Mouse (Mus musculus) cerebellum, adult 11 months (tissue): ENCODE measurements at regions not wholly inside any gene's neighbourhood (a gene's known extent, or its start where the extent isn't known, plus 50 kb on each side); places are given as distances from the start of the nearest gene placed in this dataset.
"Not testable (repeated sequence)": the region's sequence is repeated elsewhere in the genome, so short reads cannot be mapped to it uniquely, and the experiment has no call there.

Source experiments
- DNase-seq: peaks from one replicate; pipeline ENCODE4 v3.0.0; 2022

GRCm38 (mm10) chr9:78769168-78769567 is 153.8 kb downstream of the Cd109 start:
- DNase-seq = no peak

DNA sequence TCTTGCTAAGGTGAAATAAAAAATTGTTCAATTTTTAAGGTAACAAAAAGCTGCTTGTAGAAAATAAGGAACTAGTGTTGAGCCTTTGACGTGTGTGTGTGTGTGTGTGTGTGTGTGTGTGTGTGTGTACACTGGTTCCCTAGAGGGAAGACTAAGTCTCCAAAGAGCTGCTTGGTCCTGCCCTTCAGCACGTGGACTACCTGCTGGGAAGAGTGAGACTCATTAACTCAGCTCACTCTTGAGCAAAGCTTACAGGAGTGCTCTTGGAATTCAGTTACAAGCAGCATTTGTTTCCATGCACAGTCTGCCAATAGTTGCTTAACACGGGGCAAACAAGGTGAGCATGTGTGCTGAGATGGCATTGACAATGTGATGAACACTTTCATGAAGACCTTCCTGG is 158.6 kb downstream of the Cd109 start:
- DNase-seq = no peak

- peak; percentile 31 for DNase-seq
These were observed 160.1 kb downstream of the Cd109 start for GRCm38 (mm10) chr9:78775462-78775861.

DNA sequence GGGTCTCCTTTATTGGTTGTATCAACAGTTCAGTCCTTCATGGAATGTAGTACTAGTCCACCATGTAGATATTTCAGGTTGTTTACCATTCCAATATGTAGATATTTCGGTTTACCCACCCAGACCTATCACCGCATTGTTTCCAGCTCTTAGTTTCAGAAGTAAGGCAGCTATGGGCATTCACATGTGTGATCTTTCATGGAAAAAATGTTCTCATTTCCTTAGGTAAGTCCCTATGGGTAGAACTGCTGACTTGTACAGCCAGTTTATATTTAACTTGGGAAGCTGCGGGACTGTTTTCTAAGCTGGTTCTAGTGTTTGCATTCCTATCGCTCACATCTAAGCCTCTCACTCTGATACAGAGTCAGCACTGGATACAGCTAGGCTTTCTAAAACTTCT is 165.2 kb downstream of the Cd109 start:
- no peak for DNase-seq

DNA sequence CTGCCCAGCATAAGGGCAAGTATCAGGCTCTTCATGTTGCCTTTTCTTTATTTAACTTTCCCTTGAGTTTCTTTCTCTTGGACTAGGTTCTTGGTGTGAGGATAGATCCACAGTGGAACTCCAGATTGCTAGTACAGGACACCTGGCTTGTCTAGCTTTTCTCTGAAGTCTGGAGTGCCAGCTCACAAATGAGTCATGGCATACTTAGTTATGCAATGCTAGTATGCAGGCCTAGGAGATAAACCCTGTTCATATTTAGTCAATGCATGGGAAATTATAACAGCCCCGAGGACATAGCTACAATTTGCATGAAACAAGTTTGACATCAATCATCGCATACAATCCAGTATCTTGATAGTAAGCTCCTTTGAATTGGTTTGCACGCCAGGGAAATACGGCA is 167.0 kb downstream of the Cd109 start:
- no peak for DNase-seq

DNA sequence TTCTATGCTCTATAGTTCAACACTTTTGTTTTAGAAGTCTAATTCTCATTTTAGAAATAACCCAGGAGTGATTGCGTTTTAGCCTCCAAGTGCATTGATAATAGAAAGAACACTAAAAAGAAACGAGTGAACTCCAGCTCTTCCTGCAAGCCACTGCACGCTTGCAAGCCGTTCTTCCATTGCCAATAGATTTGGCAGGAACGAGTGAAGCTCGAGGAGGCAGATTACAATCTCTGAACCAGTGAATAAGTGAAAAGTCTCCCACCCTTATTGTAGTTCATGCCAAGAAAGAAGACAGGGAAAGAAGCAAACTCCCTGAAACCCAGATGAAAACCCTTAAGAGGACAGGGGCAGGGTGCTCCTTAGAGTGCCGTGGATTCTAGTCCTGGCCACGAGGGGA is 167.5 kb downstream of the Cd109 start:
- DNase-seq = no peak

DNA sequence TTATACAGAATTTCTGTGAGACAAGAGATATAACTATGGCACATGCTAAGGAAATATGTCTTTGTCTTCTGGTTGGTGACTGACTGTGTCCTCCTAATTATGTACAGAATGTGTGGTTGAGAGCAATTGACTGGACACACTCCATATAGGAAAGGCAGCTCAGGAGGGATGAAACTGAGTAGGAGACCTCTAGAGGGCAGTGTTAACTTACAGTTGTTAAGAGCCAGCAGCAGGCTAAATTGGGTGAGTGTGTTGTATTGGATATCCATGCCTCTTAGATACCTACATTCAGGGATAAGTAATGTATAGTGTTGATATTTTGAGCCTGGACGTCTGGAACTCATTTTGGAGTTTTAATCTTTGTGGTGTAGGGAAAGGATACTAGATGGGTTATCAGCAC is 172.5 kb downstream of the Cd109 start:
- peak; percentile 26 for DNase-seq

GRCm38 (mm10) chr9:78789703-78790102 is 174.4 kb downstream of the Cd109 start:
- DNase-seq = no peak

DNA sequence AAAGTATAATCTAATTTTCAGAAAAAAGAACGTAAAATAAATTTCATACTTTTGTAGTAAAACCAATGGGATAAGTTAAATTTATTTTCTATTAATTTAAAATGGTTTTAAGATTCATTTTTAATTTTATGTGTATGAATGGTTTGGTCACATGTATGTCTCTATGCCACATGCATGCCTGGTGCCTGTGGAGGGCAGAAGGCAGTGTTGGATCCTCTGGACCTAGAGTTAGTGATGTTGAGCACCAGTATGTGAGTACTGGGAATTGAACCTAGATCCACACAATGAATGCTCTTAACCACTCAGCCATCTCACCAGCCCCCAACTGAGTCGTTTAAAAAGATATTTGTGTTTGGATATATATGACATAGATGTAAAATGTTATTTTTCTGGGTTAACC is 174.8 kb downstream of the Cd109 start:
- DNase-seq = no peak

DNA sequence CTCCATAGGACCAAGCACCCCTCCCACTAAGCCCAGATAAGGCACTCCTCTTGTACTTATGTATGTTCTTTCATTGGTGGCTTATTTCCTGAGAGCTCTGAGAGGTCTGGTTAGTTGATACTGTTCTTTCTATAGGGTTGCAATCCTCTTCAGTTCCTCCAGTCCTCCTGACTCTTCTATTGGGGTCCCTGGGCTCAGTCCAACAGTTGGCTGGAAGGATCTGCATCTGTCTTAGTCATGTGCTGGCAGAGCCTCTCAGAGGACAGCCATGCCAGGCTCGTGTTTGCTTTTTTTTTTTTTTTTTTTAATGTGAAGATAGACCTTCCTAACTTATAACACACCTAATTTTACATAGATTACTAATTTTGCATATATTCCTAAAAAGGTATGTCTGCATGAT is 180.5 kb downstream of the Cd109 start:
- no peak for DNase-seq

DNA sequence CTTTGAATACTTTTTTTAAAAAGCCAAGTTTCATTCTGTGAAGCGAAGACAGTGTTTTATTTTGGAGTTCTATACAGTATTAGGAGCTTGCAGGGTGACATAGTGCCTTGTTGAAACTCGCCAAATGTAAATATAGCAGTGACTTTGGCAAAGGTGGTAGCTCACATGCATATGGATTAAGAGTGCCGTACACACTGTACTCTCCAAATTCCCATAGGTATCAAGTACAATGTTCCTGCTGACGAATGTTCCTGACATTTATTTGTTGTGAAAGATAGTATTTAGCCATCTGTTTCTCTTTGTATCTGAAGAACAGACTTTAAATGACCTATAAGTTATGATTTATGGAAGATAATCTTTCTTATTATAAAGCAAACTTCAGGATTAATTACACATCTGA is 201.9 kb downstream of the Cd109 start:
- DNase-seq = no peak

- DNase-seq = peak; percentile 14
These were observed 206.3 kb downstream of the Cd109 start for GRCm38 (mm10) chr9:78821554-78822212.

- peak; percentile 0 for DNase-seq
These were observed 229.8 kb downstream of the Cd109 start for GRCm38 (mm10) chr9:78844969-78845683.

GRCm38 (mm10) chr9:78846110-78846509 is 230.8 kb downstream of the Cd109 start:
- peak; percentile 16 for DNase-seq

GRCm38 (mm10) chr9:78847890-78848563 is 232.7 kb downstream of the Cd109 start:
- no peak for DNase-seq

- DNase-seq = not testable (repeated sequence)
These were observed 233.2 kb downstream of the Cd109 start for GRCm38 (mm10) chr9:78848564-78848893.

GRCm38 (mm10) chr9:78856981-78857380 is 241.6 kb downstream of the Cd109 start:
- no peak for DNase-seq

DNA sequence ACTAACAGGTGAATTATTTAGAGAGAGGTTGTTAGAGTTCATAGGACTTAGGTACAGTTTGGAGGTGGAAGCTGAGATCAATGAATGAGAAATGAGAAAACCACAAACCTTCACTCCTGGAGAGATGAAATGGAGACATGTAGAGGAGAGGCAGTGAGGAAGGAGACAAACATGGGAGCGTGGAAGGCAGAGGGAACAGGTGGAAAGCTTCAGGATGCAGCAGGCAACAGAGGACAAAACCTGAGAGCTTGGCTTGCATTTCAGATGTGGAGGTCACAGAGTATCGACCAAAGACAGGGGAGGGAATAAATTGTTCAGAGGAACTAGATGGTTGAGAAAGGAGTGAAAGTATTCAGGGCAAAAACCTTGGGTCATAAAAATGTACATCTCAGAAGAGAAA is 244.6 kb downstream of the Cd109 start:
- no peak for DNase-seq

DNA sequence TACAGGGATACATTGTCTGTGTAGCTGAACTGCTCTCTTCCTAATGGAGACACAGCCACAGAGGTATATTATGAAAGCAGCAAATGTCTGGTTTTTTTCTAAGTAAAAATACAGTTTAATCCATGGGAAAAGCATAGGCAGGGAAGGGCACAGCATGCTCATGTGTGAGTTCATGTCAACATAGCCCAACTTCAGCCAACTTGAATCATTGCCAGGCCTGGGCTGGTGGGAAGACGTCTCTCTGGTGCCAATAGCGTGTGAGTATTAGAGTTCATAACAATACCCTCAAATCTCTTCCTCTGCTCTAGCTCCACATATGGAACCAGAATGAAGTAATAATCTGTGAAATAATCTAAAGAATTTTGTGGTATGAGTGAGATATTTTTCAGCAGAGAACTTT is 257.2 kb downstream of the Cd109 start:
- no peak for DNase-seq

DNA sequence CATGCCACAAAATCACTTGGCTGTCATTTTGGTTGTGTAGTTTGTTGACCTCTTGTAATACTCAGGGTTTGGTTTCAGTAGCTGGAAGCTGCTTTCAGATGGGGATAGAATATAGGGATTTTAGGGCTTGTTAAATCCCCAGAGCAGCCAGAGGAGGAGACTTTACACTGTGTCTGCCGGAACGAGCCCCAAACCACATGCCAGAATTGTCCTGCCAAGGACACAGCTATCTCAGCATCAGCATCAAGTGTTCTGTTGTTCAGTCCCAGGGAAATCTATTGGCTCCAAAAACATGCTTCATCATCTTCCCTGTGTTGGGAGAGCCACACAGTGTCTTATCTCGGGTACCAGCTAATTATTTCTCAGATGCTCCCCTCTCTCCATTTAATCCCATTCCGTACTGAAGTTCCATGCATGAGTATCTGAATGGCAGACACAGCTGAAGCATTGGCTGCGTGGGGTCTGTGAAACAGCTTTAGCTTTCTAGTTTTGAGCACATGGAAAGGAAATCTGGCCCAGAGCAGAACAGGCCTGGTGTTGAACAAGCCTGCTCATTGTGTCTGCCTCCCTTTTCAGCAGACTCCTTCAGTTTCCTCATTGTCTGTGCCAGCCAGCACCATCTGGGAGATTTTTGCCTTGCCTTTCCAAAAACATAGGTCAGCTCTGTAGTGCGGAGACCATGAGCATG is 264.8 kb downstream of the Cd109 start:
- peak; percentile 44 for DNase-seq

DNA sequence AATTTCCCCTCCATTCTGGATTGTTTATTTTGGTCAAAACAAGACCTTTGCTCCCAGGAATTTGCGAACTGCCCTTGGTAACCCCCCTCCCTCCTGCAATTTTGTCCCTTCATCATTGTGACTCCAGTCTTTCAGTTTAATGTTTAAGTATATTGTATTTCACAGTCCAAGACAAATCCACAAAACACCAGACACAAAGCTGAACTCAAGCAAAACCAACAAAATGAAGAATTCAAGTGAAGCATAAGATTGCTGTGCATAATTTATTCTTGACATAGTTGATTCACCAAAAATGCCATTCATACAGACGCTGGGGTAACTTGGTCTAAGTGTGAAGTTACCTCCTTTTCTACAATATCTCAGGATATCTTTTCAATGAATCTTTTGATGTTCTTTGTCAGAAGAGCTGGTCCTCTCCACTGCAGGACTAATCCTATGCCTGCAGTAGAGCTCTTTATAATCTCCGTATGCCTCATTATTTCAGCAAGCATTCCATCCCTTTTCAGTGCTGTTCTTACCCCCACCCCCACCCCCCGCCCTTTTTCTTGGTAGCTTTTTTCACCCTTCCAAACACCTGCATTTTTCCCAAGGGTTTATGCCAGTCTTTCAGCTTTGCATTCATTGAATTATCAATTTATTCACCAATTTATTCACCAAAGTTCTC is 265.4 kb downstream of the Cd109 start:
- DNase-seq = no peak

- no peak for DNase-seq
These were observed 266.0 kb downstream of the Cd109 start for GRCm38 (mm10) chr9:78881307-78881790.

GRCm38 (mm10) chr9:78903211-78903610 is 287.9 kb downstream of the Cd109 start:
- no peak for DNase-seq
